Mouse (Mus musculus) ovary, postnatal 14 days (tissue): Measurements from ENCODE around the gene Snrpd3.
"Not testable (repeated sequence)": the region's sequence is repeated elsewhere in the genome, so short reads cannot be mapped to it uniquely, and the experiment has no call there.

ENCODE experiments used
- DNase-seq: peaks from one replicate; pipeline ENCODE4 v3.0.0; 2022; ENCODE audit warnings: low spot score

Snrpd3 gene

DNA sequence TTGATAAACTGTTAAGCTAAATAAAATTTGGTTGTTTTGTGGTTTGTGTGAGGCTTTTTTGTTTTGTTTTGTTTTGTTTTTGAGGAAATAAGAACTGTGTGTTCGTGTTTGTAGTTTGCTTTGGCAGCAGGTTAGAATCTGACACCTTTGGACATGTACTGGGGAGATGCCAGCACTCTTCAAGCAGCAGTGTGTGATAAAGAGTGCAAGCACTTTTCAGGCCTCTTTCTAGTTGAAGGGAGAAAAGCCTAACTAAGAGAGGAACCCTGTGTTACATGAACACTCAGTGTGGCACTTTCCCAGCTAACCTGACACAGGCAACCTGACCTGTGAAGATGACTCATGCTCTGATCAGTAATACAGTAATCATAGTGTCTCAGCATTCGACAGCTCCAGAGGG, 18.1 kb downstream of the Snrpd3 start:
- no peak for DNase-seq

DNA sequence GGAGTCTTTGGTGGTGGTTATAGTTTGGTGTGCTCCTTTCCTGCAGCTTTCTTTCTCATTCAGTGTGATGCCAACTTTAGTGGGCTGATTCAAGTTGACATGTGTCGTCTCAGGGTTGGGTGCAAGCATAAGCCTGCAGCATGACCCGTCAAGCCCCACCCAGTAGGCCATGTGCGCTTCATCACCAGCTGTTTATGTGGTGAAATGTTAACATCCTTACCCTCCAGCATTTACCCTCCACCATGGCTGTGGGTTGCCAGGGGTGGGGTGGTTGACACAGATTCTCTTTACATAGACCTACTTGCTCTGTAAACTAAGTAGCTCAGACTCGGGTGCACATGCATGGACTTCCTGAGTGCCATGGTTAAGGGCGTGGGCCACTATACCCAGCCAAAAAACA, 18.8 kb downstream of the Snrpd3 start:
- DNase-seq: no peak

- no peak for DNase-seq
Observed at GRCm38 (mm10) chr10:75547901-75548300, 30.6 kb downstream of the Snrpd3 start.

DNA sequence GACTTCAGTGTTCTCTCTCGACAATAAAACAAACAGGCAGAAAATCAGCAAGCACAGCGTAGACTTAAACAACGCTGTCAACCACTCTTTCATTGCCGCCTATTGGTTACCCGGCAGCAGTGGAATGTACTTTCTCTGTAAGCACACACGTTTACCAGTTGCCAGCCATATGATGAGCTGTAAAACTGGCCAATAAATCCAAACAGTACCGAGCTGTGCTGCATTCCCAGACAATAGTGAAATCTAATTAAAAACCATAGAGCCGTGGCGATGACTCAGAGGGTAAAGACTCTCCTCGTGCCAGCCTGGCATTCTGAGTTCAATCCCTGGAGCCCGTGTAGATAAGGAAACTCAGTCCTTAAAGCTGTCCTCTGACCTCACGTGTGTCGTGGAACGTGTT, 31.1 kb downstream of the Snrpd3 start:
- no peak for DNase-seq

- DNase-seq: no peak
Observed at GRCm38 (mm10) chr10:75549886-75550285, 32.5 kb downstream of the Snrpd3 start.

- DNase-seq: no peak
Observed at GRCm38 (mm10) chr10:75551175-75551574, 33.8 kb downstream of the Snrpd3 start.

- no peak for DNase-seq
Observed at GRCm38 (mm10) chr10:75552106-75552505, 34.8 kb downstream of the Snrpd3 start.

DNA sequence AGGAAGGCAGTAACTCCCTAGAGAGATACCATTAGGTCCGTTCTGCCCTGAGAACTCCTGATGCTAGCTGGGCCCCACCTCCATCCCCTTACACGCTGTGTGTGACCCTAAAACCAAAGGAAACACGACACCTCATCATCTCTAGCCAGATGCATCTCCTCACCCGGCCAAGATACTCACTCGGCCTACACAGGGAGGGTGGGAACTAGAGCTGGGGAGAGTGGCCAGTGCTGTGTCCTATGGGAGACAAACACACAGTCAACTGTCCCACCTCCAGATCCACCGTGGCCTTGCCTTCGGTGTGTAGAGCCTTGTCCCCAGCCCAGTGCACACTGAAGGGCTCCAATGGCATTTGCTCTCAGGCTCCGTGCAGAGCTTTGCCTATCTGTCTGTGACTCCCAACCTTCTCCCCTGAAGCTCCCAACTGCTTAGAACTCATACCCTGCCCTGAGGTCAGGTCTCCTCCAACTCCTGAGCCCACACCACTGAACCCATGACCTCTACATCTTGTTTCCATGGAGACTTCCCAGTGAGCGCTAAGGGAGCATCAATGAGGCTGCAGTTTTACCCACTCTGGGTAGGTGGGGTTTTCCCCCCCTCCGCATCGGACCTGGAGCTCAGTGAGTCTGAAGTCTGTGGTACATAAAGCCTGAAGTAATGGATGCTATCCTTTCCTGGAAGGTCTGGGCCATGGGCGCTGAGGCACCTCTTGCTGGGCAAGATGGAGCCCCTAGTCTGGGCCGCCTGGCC, 35.5 kb downstream of the Snrpd3 start:
- DNase-seq: no peak

DNA sequence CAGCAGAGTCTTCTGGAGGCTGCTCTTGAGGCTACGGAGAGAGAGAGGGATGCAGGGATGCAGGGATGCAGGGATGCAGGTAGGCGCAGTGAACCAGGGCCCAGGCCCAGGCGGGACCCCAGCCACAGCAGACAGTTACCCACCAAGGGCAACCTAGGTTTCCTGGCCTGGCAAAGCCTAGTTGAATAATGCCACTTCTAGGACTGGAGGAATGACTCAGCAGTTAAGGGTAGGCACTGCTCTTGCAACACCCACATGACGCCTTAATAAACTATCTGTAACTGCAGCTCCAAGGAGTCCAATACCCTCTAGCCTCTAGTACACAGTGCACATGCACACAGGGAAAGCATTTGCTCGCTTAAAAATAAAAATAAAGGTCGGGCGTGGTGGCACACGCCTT, 36.7 kb downstream of the Snrpd3 start:
- no peak for DNase-seq

DNA sequence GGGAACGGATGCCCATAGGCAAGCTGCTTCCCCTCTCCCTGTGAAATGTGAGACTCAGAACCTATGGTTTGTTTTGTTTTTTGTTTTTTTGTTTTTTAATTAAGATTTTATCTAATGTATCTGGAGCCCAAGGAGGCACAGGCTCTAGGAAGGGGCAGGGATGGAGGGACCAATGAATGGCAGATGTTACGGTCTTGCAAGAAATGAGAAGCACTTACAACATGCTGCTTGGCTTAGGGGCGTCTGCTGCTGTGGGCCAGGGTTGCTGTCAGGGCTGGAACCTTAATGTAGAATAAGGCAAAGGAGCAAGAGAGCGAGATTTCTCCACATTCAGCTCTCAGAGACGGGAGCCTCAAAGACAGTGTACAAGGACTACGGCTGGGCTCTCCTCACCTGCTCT, 38.2 kb downstream of the Snrpd3 start:
- no peak for DNase-seq

DNA sequence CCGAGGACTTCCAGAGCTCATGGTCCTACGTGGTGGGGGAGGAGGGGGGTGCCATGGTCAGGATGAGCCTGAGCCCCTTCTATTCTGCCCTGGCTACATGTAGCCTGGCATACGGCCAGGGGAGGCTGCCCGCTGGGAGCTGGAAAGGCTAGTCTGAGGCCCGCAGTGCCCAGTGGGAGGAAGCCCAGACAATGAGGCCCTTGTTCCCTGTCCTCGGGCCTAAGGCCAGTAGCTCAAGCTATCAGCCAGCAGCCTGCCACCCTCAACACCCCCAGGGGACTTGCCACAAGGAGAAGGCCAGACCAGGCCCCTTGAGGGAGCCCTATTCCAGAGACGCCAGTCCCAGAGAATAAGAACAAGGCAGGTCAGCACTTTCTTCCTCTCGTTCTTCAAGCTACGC, 38.7 kb downstream of the Snrpd3 start:
- DNase-seq: no peak

DNA sequence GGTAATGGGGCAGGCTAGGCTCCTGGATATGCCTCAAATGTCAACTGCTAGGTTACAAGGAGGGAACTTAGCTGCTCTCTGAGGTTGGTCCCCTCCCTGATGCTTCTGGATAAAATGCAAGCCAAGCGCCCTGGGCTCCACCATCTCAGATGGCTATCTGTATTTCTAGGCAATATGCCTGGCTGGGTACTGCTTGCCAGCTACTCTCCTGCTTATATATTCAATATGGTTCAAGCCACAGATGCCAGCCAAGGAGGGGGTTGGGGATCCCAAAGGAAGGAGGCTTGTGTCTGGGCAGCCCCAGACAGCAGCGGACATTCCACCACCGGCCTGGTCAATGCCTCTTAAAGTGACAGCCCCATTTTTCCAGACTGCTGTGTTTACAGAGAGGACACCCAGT, 41.2 kb downstream of the Snrpd3 start:
- DNase-seq: no peak

DNA sequence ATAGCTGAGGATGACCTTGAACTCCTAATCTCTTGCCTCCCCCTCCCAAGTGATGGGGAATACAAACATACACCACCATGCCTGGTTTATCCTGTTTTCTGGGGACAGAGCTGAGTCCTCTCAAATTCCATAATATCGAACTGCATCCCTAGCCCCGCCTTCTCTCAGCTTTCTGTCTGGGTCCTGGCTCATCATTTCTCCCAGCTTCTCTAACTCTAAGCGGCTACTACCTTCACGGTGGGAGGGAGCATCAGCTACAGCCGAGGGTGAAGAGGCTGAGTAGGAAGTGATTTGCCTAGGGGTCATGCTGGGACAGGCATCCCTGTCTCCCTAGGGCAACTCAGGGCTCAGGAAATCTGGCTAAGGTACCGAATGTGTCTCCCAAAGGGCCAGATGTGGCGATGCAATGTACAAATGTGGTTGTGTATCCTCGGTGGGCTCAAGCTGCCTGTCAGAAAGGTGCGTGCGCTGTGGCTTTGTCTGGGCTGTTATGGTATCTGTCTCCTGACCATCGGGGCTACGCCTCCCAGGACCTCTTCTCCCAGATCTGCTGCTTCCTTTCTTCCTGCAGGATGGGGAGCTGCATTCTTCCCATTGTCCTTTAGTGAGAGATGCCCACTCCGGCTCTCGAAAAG, 41.8 kb downstream of the Snrpd3 start:
- DNase-seq: no peak

- DNase-seq: peak; percentile 26
Observed at GRCm38 (mm10) chr10:75559676-75560548, 42.6 kb downstream of the Snrpd3 start, which contains the start of gene Lrrc75b. Gene Lrrc75b (minus strand): TSS chr10:75560330.

- no peak for DNase-seq
Observed at GRCm38 (mm10) chr10:75560549-75560899, 43.2 kb downstream of the Snrpd3 start.

GRCm38 (mm10) chr10:75561071-75561654, 43.8 kb downstream of the Snrpd3 start, which contains the start of gene Ggt1:
Gene Ggt1 (plus strand): TSS chr10:75561604.
- DNase-seq: no peak

- DNase-seq: no peak
Observed at GRCm38 (mm10) chr10:75562596-75562995, 45.2 kb downstream of the Snrpd3 start.

GRCm38 (mm10) chr10:75564687-75565265, 47.4 kb downstream of the Snrpd3 start:
- DNase-seq: no peak

GRCm38 (mm10) chr10:75565436-75565835, 48.1 kb downstream of the Snrpd3 start:
- no peak for DNase-seq

- DNase-seq: no peak
Observed at GRCm38 (mm10) chr10:75565906-75566305, 48.6 kb downstream of the Snrpd3 start.

DNA sequence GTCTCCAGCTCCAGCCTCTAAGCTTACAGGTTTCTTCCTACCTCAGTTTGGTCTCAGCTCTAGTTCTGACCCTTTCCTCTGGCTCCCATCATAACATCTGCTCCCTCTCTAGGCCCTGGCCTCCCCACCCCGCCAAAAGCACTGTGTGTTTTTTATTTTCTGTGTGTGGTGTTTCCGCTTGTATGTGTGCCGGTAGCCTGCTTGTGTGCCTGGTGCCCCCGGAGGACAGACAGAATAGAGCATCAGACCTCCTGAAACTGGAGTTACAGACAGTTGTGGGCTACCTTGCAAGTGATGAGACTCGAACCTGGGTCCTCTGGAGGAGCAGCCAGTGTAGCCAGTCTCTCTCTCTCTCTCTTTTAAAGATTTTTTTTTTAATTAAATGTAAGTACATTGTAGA, 49.0 kb downstream of the Snrpd3 start:
- DNase-seq: no peak

- DNase-seq: not testable (repeated sequence)
Observed at GRCm38 (mm10) chr10:75566765-75567164, 49.4 kb downstream of the Snrpd3 start.
